Mouse (Mus musculus) monocyte, adult 2 months (primary cell): ENCODE measurements around the gene Ebf4.

ENCODE experiments used
- DNase-seq, 2 experiments: peaks; one replicate each; pipeline ENCODE4 v3.0.0; 2022; ENCODE audit warnings: low spot score in 2 of 2, low read depth in 1 of 2

Gene Ebf4

DNA sequence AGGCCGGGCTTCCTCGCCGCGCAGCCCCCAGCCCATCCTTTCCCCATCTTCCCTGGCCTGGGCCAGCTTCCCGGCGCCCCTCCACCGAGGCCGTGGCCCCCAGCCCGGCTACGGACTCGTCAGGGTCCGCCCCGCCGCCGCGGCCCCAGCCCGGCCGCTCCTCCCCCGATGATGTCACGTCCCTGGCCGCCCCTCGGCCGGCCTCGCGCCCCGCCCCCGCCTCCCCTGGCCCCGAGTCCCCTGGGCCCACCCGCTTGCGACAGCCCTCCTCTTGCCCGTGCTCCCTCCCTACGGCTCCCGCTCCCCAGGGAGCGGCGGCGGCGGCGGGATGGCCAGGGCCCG lies at the start of gene Ebf4:
Ebf4 (plus strand) TSS at position 234 of the 342 bp plus-strand sequence.
- DNase-seq: no peak

DNA sequence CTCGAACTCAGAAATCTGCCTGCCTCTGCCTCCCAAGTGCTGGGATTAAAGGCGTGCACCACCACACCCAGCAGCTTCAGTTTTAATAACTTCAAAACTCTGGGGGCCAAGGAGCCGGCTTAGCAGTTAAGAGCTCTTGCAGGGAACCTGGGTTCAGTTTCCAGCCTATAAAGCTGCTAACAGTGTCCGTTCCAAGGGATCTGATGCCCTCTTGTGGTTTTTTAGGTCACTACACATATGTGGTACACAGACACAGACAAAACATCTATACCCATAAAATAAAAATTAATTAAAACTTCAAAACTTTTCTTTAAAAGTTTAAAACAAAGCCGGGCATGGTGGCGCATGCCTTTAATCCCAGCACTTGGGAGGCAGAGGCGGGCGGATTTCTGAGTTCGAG lies 48.1 kb upstream of the Ebf4 start:
- peak in 1 of 2 experiments; percentile 3 for DNase-seq

DNA sequence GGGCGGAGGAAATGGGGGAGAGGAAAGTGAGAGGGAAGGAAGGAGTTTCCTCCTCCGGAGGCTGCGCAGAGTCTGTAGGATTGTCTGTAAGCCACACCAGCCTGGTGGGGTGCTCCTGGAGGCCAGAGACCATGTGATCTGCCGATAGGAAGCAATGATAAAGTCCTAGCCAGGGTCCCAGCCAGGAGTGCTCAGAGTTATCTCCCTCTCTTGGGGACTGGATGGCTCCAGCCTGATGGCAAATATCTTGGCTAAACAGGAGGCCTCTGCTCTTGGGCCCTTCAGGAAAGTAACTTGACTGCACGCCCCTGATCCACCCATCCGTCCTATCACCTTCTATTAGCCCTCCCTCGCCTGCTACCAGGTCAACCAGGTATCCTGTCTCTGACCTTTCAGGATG lies 46.7 kb upstream of the Ebf4 start:
- DNase-seq: no peak

DNA sequence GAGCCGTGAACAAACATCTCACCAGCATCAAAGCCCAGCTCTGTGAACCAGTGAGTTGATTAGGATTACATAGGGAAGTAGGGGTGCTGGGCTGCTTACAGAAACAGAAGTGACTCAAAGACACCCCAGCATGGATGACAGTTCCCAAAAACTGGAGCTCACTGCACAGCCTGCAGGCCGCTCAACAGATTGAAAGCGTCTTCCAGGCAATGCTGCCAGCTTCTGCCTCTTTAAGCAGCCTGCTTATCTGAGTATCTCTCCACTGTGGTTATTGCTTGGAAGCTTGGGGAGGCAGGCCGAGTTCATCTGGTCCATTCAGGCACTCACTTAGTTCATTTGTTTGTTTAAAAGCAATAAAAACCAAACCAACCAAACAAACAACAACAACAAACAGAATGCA lies 38.2 kb upstream of the Ebf4 start:
- no peak for DNase-seq

DNA sequence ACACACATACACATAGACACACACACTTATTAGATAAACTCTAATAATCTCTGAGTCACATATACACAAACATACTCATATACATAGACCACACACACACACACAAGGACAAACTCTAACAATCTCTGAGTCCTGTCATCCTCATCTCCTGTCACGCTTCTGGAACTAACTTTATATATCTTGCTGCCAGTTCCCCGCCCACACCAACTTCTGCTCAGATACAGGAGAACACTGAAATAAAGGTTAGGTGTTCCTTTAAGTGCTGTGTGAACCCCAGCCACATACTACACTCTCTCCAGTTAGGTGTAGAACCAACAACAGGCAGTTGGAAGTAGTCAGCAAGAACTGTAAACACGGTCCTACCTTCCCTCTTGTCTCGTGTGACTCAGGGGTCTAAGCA lies 34.1 kb upstream of the Ebf4 start:
- DNase-seq: no peak

DNA sequence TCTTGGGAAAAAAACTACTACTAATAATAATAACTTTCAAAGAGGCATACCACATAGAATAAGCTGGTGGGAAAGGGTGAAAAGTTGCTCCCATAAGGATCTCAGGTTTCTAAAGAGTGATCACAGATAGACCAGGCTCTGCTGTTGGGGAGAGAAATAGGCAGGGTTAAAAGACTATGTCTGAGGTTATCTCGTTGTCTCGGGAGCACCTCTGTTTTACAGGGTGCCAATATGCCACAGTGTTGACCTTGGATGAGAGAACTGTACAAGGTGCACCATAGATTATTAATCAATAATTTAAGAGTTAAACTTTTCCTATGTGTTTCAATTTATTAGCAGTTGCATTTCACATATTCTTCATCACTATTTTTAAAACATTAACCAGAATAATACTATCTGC lies 33.1 kb upstream of the Ebf4 start:
- DNase-seq: no peak

DNA sequence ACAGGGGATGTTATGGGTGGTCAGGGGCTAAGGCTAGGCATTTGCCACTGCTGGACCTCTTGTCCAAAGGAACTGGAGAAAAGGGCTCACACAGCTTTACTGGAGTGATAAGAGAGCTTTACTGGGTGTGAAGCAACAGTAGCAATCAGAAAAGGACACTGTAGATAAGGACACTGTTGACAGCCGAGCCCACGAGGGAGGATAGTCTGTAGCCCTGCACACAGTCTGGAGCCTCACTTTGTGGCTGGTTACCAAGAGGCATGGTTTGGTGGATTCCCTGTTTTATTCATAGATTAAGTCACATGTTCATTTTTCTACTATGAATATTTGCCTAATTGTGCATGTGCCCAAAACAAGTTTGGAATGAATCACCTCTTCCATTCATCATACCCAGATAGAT lies 32.6 kb upstream of the Ebf4 start:
- DNase-seq: no peak

DNA sequence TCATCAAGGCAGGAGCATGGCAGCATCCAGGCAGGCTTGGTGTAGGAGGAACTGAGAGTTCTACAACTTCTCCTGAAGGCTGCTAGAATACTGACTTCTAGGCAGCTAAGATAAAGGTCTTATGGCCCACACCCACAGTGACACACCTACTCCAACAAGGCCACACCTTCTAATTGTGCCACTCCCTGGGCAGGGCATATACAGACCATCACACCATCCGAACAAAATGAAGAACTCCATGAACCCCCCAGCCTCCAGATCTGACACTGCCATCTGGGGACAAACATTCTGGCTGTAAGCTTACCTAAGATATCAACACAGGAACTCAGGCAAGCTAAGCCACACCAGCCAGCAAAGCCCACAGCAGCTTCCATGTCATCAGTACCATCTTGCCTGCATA lies 29.4 kb upstream of the Ebf4 start:
- no peak for DNase-seq

DNA sequence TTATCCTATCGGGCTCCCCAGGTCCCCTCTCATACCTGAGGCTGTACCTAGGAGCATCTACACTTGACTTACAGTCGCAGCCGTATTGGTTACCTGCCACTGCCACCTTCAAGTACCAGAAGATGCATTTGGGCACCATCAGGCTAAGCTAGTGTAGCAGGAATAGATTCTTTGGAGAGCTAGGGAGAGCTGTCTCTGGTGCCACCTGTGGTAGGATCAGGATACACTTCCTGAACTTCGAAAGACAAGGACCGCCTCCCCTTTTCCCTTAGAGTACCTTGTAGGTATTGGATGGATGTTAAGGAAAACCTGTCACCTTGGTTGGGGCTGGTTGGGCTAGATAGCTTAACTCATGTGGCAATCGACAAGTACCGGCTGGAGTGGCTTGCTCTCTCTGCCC lies 26.9 kb upstream of the Ebf4 start:
- no peak for DNase-seq

DNA sequence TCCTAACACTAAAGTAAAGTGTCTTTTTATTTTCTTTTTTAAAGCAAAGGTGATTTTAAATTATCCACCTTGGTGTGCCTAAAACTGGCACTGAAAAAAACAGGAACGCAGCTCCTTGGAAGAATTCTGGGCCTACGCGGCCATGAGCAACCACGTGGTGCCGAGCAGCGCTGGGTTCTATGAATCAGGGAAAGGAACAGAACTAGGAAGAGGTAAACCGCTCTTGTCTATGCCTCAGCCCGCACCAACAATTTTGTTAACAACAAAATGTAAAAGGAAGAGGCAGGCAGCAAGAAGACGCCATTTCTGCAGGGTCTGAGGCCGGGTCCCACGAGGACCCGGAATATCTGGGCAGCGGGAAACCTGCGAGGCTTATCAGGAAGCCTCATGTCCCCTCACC lies 21.2 kb upstream of the Ebf4 start:
- DNase-seq: no peak

DNA sequence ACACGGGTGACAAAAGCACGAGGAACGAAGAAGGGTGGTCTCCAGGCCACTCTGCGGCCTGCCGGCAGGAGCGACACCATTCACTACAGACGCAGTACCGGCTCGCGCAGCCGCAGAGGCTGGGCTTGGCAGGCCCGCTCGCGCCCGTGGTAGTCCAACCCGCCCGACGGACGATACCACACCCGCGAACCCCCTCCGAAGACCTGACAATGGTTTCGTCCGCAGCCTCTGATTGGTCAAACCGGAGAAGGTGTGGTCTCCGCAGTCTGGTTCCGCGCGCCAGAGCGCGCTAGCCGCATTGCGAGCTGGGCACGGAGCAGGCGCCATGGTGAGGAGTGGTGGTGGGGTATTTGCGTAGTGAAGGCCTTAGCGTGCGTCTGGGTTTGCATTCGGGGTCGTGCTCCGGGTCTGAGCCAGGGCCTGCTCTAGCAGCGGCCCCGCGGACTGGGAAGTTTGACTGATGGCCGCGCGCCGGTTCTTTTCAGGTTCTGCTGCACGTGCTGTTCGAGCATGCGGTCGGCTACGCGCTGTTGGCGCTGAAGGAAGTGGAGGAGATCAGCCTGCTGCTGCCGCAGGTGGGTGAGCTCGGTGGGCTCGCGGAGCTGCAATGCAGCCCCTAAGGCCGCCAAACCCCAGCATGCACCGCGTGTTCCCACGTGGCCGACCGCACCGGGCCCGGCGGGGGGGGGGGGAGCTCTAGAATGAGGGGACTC lies 20.7 kb upstream of the Ebf4 start, which contains the start of gene Nop56:
Nop56 (plus strand) TSS at position 282 of the 713 bp plus-strand sequence.
- peak; percentile 97 to 99 for DNase-seq

DNA sequence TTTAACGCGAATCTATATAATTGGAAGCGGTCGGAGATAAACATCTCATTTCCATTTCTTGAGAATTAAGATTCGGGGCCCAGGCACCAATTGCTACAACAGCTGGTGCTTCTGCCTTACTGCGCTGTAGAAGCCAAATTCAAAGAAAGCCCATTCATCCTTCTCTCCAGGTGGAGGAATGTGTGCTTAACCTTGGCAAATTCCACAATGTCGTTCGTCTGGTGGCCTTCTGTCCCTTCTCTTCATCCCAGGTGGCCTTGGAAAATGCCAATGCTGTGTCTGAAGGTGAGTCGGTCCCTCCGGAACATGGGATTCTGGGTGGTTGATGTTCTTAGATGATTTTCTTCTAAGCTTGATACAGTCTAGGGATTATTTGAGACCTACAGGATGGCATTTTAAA lies 20.1 kb upstream of the Ebf4 start:
- no peak for DNase-seq

DNA sequence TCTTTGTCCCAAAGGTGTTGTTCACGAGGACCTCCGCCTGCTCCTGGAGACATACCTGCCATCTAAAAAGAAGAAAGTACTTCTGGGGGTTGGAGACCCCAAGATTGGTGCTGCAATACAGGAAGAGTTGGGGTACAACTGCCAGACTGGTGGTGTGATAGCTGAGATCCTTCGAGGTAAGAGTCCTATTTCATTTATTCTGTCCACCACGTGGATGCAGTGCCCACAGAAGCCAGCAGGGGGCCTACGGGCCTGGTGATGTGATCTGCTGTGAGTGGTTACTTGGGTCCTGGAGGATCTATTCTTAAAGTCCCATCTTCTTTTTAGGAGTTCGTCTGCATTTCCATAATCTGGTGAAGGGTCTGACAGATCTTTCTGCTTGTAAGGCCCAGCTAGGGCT lies 19.3 kb upstream of the Ebf4 start:
- peak in 1 of 2 experiments; percentile 43 for DNase-seq

DNA sequence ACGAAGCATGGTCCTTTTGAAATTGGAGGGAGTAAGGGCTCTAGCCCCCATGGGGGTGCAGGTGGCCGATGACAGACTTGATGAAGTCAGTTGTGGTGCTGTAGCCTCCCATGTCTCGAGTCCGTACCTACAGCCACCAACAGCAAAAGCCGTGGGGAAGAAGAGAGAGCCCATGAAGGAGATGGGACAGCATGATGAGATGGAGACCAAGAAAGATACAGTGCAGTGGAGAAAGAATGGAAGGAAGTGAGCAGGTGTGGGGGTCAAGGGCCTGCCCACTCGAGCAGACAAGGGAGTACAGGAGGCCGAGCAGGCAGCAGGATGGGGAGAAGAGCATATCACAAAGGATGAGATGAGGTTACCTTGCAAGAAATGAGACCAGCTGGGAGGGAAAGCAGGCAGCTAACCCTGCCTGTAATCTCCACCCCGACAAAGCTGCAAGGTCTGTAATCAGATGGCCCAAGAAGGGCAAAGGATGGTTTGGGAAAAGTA lies 15.3 kb upstream of the Ebf4 start:
- DNase-seq: no peak

DNA sequence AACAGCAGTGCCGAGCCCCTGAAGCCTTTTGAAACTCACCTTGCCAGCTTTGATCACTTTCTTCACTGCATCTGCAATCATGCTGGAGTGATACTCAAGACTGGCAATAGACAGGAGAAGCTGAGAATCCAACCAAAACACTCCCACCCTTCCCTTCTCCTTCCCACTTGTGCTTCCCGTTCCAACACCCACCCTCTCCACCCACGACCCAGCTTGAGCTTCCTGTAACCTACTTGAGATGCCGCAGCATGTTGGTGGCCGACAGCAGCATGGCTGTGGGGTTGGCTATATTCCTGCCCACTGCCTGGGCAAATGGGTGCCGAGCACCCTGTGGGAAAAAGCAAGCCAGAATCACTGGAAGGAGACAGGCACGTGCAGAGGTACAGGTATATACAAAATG lies 14.7 kb upstream of the Ebf4 start:
- DNase-seq: no peak

DNA sequence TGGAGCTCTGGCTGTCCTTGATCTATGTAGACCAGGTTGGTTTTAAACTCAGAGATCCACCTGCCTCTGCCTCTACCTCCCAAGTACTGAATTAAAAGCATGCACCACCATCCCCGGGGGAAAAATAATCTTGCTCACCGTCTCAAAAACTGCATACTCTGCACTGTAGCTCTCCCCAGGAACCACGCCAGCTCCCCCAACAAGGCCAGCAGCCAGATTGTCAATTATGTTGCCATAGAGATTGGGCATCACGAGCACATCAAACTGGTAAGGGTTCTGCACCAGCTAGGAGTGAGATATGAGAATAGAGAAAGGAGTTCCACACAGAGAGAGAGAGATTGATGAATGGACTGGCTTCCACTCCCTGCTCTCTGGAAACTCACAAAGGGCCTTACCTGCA lies 14.2 kb upstream of the Ebf4 start:
- DNase-seq: no peak

DNA sequence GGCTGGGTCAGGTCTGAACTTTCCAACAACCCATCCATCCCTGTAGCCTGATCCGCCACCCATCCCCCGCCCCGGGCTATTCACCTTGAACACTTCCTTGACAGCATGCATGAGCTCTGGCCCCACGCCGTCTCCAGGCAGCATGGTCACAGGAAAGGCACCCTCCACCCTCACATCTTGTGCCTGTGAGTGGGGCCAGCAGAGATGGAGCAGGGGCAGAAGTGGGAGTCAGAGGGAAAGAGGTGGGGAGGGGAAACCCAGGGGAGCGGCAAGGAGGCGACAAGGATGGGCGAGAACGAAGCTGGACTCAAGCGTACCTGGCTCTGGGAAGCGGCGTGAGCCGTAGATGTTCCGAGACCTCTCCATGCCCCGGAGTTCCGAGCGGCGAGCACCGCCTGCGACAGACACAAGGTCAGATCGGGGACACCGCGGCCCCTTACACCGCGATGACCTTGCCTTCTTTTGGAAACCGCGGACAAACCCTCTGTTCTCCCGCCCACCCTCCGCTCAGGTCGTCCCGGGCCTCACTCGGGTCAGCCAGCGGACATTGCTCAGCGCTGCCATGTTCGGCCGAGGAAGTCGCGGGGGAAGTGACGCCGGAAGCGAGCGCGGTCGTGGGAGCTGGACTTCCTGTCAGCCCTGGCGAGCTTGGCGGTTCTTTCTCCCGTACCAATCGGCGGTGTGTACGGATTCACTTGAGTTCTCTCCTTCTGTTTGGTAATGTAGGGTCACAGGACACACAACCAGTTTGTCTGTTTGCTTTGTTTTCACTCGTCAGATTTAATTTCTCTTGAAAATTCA lies 10.9 kb upstream of the Ebf4 start, which contains the start of gene Idh3b:
Idh3b (minus strand) TSS at position 694 of the 801 bp plus-strand sequence.
- peak; percentile 54 to 72 for DNase-seq

DNA sequence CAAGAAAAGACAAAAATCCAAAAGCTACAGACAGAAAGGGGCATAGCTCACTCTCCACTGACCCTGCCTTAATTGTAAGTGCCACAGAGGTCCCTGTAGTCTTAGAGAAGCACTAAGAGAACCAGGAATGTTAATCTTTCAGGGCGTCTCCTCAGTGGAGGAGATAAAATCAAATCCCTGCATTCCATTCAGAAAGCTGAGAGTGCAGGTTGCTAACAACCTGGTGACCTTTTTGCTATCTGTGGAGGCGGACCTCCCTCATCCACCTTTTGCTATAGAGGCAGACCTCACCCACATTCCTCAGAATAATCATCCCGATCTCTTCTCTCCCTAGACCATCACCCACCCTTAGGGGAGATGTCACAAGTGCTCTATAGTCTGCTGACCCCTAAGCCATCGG lies 5.9 kb upstream of the Ebf4 start:
- no peak for DNase-seq

DNA sequence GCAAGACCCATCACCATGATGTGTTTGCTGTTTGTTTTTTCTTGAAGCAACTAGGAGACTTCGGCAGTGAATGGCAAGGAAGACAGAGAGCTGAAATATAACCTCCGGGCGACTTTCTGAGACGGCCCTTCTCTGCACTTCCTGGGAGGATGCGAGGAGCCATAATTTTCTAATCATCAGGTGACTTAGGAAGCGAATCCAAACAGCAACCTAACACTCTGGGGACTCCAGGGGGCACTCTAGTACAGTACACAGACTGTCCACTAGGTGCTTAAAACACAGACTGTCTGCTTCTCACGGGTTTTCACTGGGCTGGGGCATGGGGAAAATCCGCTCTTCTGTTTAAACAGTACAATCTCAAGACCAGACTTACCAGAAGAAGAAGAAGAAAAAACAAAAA lies 3.5 kb upstream of the Ebf4 start:
- peak in 1 of 2 experiments; percentile 24 for DNase-seq

DNA sequence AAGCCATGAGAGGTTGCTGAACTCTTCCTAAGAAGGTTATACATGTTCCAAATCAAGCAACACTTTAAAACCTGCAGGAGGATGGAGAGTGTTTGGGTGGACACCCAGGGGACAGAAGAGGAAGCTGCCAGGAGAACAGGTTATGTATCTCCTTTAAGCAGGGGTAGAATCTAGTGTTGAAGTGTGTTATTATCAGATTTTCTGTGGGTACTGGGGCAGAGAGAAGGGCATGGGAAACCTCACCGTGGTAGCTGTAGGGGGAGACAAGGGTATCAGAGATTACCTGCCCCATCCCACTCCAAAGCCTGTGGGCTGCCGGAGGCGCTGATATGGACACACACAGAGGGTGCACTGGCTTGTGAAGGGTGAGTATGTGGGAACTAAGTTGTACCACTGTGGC lies 2.0 kb upstream of the Ebf4 start:
- DNase-seq: no peak

DNA sequence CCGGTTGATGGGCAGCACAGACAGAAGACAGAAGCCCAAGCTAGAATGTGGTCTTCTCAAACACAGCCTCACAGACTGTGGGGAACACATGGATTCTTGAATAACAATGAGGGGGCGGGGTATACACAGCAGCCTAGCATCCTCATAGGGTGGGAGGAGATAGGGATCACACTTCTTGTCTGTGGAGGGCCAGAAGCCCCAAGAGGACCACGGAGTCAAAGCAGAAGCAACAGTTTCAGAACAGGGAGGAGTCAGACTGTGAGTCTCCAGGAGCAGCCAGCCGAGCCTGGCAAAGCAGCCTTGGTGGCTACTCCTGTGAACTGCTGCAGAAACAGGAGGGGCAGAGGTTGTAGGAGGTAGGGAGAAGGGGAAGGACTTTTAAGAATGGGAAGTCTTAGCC lies 1.5 kb upstream of the Ebf4 start:
- DNase-seq: no peak

DNA sequence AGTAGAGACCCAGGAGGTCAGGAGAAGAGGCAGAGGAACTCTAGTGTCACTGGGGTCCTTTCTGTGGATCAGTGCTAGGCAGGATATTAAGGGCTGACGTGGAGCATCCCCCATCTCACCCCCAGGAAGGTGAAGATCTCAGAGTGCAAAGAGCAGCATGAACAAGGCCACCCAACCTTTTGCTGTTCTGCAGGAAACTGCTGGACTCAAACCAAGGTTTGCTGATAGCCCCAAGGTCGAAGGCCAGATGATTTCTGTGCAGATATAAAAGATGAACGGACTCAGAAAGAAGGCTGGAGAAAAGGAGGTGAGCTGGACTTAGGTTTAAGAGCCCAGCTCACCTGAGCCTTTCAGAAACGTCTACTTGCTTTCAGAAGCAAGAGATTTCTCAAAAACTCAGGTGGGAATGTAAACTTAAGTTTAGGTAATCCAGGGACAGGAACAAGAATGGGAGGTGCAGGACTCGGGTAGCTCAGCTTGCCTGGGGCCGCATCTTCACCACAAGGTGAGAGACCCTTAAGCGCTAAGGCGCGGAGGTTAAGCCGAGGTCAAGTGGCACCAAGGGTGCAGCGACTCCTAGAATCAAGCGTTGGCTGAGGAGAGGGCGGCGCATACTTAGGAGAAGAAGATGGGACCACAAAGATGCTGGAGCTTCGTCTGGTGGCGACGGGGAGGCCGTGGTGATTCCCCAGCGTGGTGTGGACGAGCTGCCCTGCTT lies 592 bp upstream of the Ebf4 start:
- no peak for DNase-seq
